Mouse (Mus musculus) spleen, adult 2 months (tissue): ENCODE results near the gene Fosl1. TPM values are rescaled to one million over a fixed set of nuclear protein-coding genes. Genes with fewer than 3 reads are reported as not detected.

Experiments used
- DNase-seq, 2 experiments: peaks; one replicate each; pipeline versions ENCODE4 v3.0.0 to v3.0.0-alpha.2; 2012 to 2021; ENCODE audit warnings: low spot score in 2 of 2, low read depth in 1 of 2
- H3K27ac ChIP-seq: fragments of 200-500 bp; 2 replicates; pipeline ENCODE4 v1.5.1; 2012; ENCODE audit warnings: low read length, inconsistent platforms; ENCODE audit not compliant: insufficient read depth
- H3K27me3 ChIP-seq: fragments of 200-500 bp; 2 replicates; pipeline ENCODE4 v1.6.1; 2012; ENCODE audit warnings: mild to moderate bottlenecking, moderate library complexity, low read length, inconsistent platforms; ENCODE audit not compliant: control insufficient read depth, insufficient read depth
- H3K36me3 ChIP-seq: fragments of 200-500 bp; 2 replicates; pipeline ENCODE4 v1.6.1; 2012; ENCODE audit warnings: mild to moderate bottlenecking, low read length, inconsistent platforms; ENCODE audit not compliant: control insufficient read depth, insufficient read depth
- H3K4me1 ChIP-seq: fragments of 200-500 bp; 2 replicates; pipeline ENCODE4 v1.6.1; 2011; ENCODE audit warnings: inconsistent platforms; ENCODE audit not compliant: control insufficient read depth, insufficient read depth, insufficient read length
- H3K4me3 ChIP-seq: fragments of 200-500 bp; 2 replicates; pipeline ENCODE4 v1.5.1; 2011; ENCODE audit warnings: mild to moderate bottlenecking, inconsistent platforms; ENCODE audit not compliant: insufficient read depth, insufficient read length; ENCODE audit errors: extremely low read depth
- CTCF ChIP-seq: fragments of 200-500 bp; IDR thresholded peaks from 2 replicates; pipeline ENCODE4 v1.5.1; 2011; ENCODE audit warnings: mild to moderate bottlenecking, inconsistent platforms; ENCODE audit not compliant: insufficient read depth, insufficient read length, insufficient replicate concordance; ENCODE audit errors: extremely low read depth
- POLR2A ChIP-seq: fragments of 200-500 bp; IDR thresholded peaks from 2 replicates; pipeline ENCODE4 v1.6.1; 2011; ENCODE audit warnings: low read depth, low read length, inconsistent platforms
- WGBS: fragments of 180-500 bp; shearing (Covaris S2); methylation state at CpG from one replicate; pipeline ENCODE4 v1.1.7; 2018; 5-methylcytosine and 5-hydroxymethylcytosine counted together
- polyA plus RNA-seq: library from polyadenylated mRNA; depleted of rRNA; stranded (reverse); fragments of >200 nt; gene quantifications from 2 replicates; pipeline ENCODE4 v1.2.3, GENCODE M21; 2012

The Fosl1 gene
- polyA plus RNA-seq, 1 experiment = 0.04 TPM

DNA sequence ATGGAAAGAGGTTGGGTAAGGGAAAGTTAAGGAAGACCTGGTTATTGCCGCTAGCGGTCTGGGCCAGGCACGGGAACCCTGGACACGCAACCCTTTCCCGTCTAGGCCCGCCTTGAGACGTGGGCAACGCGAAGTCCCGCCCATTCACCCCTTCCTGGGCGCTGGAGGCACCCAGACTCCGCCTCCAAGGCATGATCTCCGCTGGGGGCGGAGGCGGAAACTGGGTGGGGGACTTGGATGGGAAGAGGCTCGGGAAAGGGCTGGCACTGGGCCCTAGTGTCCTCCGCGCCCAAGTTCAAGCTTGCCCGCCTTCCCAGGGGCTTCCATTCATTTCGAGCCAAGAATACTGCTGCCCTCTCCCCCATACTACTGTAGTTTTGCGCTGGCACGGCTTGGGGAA, 26.4 kb downstream of the Fosl1 start, which contains the start of gene Efemp2:
Efemp2 (plus strand) TSS at position 235 of the 400 bp plus-strand sequence.
- TF ChIP-seq CTCF (no peak), POLR2A (no peak)
- Histone ChIP-seq H3K36me3 (no peaks in the 10 kb centered on the region), H3K4me3 (peak within 1 kb of the TSS; percentile 38; the same call in 1 of the 2 replicates), H3K4me1 (peaks cover 2% of the 10 kb centered on the region), H3K27ac (no peak within 1 kb of the TSS; the same call in 1 of the 2 replicates), H3K27me3 (peaks cover 13% of the 10 kb centered on the region)
- DNase-seq = peak in 1 of 2 experiments; percentile 43
- 28% methylated on average over 22 of the region's 22 CpGs for WGBS

DNA sequence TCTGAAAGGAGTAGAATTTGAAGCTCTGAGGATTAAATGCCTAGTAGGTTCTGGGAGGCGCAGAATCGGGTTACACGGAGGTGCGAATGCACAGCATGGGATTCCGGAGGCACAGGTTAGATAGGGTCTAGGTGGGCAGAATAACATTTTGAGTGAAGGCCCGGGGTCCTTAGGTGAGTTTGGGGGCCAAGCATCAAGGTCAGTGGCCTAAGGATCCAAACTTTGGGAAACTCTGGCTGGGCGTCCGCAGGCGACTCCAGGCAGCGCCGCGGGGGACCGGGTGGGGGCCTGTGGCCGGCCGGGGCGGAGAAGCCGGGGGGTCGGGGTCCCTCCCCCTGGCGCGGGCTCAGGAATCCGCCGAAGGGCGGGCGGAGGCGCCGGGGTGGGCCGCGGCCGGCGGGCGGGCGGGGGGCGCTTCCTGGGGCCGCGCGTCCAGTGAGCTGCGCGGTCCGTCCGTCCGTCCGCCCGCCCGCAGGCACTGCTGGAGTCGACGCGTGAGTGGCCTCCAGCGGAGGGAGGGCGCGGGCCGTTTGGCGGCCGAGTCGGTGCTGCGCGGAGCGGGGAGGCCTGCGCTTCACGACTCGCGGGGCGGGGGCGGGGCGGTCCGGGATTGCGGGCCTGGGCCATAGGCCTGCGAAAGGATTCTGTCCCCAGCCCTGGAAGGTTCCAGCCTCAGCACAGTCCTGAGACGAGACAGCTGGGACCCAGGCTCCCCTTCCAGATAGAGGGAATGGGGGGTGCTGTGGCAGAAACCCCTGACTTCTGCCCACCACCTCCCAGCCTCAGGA, 27.1 kb downstream of the Fosl1 start:
- 3% methylated on average over 56 of the region's 68 CpGs for WGBS
- Histone ChIP-seq H3K27ac (no peak overlapping the region; the same call in 1 of the 2 replicates), H3K4me1 (peaks cover 2% of the 10 kb centered on the region), H3K4me3 (peak overlapping the region; percentile 38; the same call in 1 of the 2 replicates), H3K36me3 (no peaks in the 10 kb centered on the region), H3K27me3 (peaks cover 13% of the 10 kb centered on the region)
- no peak for DNase-seq
- TF ChIP-seq CTCF (no peak), POLR2A (no peak)

DNA sequence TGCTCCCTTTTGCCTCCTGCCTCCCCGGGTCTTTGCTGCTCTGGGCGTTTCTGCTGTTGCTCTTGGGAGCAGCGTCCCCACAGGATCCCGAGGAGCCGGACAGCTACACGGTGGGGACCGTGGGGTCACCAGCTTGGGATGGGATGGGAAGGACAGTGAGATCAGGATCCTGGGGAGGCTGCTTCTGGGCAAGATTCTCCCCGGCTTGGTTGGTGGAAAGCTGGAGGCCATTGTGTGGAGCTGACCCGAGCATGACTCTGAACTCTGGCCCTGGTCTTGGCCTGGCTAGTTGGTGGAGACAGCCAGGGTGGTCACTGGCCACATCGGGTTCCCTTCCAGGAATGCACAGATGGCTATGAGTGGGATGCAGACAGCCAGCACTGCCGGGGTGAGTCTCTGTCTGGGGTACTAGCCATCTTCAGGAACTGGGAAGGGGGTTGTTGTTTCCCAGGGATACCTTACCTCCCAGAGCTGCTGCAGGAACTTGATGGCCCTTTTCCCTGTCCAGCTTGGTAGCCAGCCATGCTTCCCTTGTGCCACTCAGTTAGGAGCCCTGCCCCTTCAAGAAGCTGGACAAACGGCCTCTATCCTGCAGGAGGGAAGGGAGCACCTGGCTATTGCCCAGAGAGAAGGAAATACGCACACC, 27.8 kb downstream of the Fosl1 start:
- TF ChIP-seq CTCF = no peak
- no peak for TF ChIP-seq POLR2A
- Histone ChIP-seq H3K27ac (no peak overlapping the region; the same call in 1 of the 2 replicates), H3K36me3 (no peaks in the 10 kb centered on the region), H3K27me3 (peaks cover 13% of the 10 kb centered on the region), H3K4me3 (peak overlapping the region; percentile 38; the same call in 1 of the 2 replicates), H3K4me1 (peaks cover 2% of the 10 kb centered on the region)
- WGBS = 74% methylated on average over 13 of the region's 13 CpGs
- no peak for DNase-seq

DNA sequence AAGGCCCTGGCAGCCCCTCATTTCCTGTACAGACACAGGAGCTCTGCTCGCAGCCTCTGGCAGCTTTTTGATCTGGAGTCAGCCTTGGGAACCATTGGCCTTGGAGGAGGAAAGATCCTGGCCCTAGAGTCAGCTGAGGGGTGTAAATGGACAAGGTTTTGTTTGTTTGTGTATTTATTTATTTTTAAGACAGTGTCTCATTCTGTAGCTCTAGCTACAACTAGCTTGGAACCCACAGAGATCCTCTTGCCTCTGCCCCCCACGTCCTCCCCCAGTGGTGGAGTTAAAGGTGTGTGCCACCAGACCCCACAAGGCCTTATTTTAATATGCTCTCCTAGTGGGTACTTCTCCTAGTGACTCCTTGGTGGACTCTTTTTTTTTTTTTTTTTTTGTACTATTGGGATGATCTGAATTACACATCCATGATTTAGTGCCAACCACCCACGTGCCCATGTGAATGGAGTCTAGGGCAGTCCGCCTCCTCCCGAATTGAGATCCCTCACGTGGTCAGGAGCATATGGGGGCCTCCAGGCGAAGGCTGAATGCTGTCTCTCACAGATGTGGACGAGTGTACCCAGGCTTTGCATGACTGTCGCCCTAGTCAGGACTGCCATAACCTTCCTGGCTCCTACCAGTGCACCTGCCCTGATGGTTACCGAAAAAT, 29.8 kb downstream of the Fosl1 start:
- H3K36me3 ChIP-seq = no peaks in the 10 kb centered on the region
- no peak overlapping the region for H3K27ac ChIP-seq
- H3K27me3 ChIP-seq = peaks cover 13% of the 10 kb centered on the region
- WGBS = 83% methylated on average over 10 of the region's 10 CpGs
- H3K4me3 ChIP-seq = no peak overlapping the region
- no peak for TF ChIP-seq POLR2A
- TF ChIP-seq CTCF = no peak
- DNase-seq = no peak
- peaks cover 2% of the 10 kb centered on the region for H3K4me1 ChIP-seq

DNA sequence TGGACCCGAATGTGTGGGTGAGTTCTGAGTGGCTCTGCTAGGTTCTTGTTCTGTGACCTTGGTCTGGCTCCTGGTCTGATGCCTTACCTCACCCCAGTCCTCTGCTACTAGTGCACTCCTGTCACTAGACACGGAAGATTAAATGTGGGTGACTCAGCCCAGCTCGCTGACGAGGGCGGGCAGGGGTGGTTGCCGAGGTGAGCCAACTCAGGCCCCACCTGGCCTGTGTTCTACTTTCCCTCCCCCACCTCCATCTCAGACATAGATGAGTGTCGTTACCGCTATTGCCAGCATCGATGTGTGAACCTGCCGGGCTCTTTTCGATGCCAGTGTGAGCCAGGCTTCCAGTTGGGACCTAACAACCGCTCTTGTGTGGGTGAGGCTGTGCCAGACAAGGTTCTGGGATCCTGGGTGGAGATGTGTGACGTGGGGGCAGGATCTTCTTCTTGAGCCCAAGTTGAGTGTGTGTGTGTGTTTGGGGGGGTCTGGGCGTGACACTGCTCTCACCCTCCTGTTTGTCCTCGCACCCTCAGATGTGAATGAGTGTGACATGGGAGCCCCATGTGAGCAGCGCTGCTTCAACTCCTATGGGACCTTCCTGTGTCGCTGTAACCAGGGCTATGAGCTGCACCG, 30.4 kb downstream of the Fosl1 start:
- WGBS = 87% methylated on average over 18 of the region's 18 CpGs
- Histone ChIP-seq H3K4me3 (no peak overlapping the region), H3K4me1 (peaks cover 2% of the 10 kb centered on the region), H3K27me3 (peaks cover 13% of the 10 kb centered on the region), H3K27ac (no peak overlapping the region), H3K36me3 (peaks cover 4% of the 10 kb centered on the region)
- TF ChIP-seq POLR2A = no peak
- no peak for TF ChIP-seq CTCF
- no peak for DNase-seq

DNA sequence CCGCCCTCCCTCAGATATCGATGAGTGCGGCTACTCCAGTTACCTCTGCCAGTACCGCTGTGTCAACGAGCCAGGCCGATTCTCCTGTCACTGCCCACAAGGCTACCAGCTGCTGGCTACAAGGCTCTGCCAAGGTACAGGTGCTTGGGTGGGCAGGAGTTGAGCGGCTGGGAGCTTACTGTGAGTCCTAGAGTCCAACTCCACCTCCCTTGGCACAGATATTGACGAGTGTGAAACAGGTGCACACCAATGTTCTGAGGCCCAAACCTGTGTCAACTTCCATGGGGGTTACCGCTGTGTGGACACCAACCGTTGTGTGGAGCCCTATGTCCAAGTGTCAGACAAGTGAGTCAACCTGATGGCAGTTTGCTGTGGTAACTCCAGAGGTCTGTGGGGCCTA, 32.7 kb downstream of the Fosl1 start:
- H3K27me3 ChIP-seq = peaks cover 4% of the 10 kb centered on the region; the same call in 1 of the 2 replicates
- peaks cover 17% of the 10 kb centered on the region for H3K36me3 ChIP-seq
- TF ChIP-seq POLR2A (no peak), CTCF (no peak)
- no peak for DNase-seq
- H3K4me1 ChIP-seq = no peaks in the 10 kb centered on the region; the same call in 1 of the 2 replicates
- no peak overlapping the region for H3K4me3 ChIP-seq
- no peak overlapping the region for H3K27ac ChIP-seq
- 87% methylated on average over 10 of the region's 10 CpGs for WGBS
